Mouse (Mus musculus): ENCODE results near the gene Mettl9.

- TF ChIP-seq CTCF (conservative IDR thresholded peaks at IDR 0.05 in 1 of 2, IDR thresholded peaks at IDR 0.05 in 1 of 2; ENCODE audit: low read depth in 2 of 2, low read length in 2 of 2): no peak
- TF ChIP-seq ELF1 (IDR thresholded peaks at IDR 0.05; ENCODE audit: low read depth, low read length): no peak
- no peak for TF ChIP-seq USF2 (conservative IDR thresholded peaks at IDR 0.05; ENCODE audit: low read depth, low read length)
- TF ChIP-seq POLR2A (IDR thresholded peaks at IDR 0.05; ENCODE audit: low read depth, low read length): no peak
- TF ChIP-seq HCFC1 (IDR thresholded peaks at IDR 0.05; ENCODE audit: low read depth, low read length): no peak
- TF ChIP-seq EP300 (IDR thresholded peaks at IDR 0.05; ENCODE audit: low read length): no peak
Measured at GRCm38 (mm10) chr7:121003793-121004418, 30.3 kb upstream of the Mettl9 start.
